Mouse (Mus musculus) CD8-positive naive resting alpha-beta T cell, adult 2 months (primary cell): ENCODE results near the gene Kdm2b.

Source experiments
- DNase-seq, 2 experiments: peaks; one replicate each; pipeline ENCODE4 v3.0.0; 2022; ENCODE audit warnings: low read depth in 2 of 2, low spot score in 2 of 2

The Kdm2b gene

DNA sequence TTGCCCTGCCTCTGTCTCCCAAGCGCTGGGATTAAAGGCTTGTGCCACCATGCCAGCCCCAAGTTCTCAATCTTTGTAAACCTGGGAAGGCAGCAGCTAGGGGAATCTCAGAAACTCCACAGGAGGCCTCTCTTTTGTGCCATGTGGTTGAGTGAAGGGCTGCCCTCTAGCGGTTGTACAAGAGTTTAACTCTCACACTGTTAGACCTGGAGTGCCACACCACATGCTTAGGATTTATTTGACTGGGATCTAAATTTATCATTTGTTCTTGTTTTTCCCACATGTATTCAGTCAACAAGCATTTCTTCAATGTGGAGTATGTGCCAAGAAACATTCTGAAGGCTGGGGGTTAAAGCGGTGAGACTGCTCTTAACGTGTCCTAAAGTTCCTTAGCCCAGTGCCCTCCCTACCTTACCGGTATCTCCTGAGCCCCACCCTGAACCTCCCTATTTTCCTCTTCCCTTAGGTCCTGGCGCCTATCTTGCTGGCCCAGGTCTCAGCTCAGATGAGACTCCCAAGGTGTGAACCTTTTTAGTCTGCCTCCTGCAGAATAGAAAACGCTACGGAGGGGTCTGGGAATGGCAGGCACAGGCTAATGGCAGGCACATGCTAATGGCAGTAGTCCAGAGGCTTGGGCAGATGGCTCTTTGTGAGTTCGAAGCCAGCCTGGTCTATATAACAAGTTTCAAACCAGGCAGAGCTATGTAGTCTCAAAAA, 24.1 kb upstream of the Kdm2b start:
- peak; percentile 55 to 69 for DNase-seq

DNA sequence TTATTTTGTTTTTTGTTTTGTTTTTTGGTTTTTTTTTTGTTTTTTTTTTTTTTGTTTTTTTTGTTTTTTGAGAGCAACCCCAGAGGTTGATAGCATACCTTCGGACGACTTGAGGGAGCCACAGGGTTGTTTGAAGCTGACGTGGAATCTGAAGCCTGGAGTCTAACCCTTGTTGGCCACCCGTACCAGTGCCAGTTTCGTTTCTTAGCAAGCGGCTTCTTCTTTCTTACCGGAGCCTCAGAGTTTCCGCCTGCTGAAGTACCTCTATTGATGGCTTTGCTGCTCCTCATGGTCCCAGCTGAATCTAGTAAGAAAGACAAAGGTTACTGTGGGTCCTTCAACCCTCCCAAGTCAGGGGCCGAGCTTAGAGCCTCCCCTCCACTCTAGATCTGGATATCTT, 22.1 kb upstream of the Kdm2b start:
- DNase-seq: no peak

DNA sequence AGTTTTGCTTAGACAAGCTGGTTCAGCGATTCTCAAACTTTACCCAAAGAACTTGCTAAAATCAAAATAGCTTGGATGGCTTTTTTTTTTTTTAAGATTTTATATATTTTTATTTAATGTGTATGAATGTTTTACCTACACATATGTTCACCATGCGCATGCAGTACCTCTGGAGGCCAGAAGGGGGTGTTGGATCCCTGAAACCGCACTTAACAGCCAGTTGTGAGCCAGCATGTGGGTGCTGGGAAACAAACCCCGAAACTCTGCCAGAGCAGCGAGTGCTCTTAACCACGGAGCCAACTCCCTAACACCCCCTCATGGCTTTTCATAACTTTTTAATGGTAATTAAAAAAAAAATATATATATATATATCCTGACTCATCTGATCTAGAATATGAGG, 21.2 kb upstream of the Kdm2b start:
- peak in 1 of 2 experiments; percentile 34 for DNase-seq

DNA sequence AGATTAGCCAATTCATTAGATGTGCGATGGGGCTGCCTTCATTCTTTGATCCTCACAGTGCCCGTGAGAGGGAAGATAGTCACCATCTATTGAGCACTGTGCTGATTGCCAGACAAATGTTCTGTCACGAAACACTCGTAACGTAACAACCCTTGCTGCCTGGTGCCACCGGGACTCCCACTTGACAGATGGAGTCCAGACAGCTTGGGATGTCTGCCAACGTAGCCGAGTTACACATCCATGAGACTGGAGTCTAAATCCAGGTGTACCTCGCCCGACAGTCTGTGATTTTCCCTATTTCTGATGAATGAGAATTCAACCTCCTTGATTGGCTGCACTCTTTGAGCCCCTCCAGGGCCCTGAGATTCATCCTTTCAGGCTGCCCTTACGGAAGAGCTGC, 20.2 kb upstream of the Kdm2b start:
- no peak for DNase-seq

DNA sequence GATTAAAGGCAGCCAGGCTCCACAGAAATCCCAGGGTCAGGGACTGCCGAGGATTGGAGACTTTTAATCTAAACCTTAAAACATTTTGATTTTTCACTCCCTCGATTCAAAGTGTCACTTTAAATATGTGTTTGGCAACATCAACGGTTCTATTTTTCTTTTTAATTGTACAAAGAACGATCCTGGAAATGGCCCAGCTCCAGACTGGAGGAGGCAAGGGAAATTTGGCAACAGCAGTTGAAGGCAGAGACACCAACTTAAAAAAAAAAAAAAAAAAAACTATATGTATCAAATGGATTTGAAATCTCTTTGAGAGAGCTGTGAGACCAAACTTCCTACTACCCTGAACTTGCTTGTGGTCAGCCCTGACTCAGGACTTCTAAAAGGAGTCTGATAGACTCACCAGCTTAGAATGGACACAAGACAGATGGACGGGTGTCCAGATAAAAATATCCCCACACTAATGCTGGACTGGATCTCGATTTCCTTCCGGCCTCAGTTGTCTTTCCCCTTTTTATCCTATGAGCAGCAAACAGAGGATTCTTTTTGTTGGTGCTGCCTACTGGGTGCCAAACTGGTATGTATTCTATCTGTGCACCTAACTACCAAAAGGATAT, 19.4 kb upstream of the Kdm2b start:
- no peak for DNase-seq

DNA sequence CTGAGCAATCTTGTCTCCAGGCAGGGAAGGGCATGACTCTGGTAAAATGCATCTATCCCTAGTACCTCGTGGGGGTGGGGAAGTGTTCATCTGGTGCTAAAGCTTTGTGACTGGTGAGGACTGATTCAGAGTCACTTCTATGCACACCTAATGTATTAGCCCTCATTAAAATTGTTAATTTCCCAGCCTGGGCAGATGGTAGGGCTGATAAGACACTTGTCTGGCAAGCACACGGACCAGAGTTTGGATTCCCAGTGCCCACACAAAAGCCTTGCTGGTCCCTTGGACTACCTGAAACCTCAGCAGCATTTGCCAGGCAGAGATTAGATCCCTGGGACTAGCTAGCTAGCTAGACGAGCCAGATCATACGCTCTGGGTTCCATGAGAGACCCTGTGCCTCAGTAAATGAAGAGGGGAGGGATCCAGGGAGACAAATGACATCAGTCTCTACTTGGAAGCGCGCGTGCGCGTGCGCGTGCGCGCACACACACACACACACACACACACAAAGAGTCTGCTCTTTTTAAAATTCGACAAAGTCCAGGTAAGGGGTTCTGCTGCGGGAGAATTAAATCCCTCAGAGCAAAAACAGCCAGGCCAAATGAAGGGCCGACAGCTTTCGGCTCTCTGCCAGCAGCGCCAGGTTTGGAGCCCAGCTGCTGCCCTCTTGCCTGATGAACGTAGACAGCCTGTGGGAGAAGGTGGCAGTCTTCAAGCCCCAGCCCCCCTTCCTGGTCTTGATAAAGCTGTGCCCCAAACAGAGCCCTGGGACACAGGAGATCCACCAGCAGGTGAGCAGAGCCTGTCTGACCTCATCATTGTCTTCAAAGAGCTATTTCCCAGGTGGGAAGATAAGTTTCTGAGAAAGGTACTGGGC, 16.3 kb upstream of the Kdm2b start:
- DNase-seq: no peak

DNA sequence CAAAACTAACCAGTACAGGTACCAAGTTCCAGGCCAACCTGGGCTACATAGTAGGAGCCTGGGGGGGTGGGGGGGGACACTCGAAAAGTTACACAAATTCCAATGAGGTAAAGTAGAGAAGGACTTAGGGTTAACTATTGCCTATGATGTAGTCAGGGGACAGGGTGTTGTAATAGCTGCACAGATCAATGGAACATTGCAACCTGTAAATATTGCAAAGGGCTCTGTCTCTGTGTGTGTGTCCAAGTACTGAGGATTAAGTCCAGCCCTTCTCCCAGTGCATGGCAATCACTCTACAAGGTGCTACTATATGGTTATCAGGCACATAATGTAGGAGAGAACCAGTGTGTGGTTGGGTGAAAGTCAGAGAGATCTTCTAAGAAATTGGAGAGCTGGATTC, 11.3 kb upstream of the Kdm2b start:
- no peak for DNase-seq

DNA sequence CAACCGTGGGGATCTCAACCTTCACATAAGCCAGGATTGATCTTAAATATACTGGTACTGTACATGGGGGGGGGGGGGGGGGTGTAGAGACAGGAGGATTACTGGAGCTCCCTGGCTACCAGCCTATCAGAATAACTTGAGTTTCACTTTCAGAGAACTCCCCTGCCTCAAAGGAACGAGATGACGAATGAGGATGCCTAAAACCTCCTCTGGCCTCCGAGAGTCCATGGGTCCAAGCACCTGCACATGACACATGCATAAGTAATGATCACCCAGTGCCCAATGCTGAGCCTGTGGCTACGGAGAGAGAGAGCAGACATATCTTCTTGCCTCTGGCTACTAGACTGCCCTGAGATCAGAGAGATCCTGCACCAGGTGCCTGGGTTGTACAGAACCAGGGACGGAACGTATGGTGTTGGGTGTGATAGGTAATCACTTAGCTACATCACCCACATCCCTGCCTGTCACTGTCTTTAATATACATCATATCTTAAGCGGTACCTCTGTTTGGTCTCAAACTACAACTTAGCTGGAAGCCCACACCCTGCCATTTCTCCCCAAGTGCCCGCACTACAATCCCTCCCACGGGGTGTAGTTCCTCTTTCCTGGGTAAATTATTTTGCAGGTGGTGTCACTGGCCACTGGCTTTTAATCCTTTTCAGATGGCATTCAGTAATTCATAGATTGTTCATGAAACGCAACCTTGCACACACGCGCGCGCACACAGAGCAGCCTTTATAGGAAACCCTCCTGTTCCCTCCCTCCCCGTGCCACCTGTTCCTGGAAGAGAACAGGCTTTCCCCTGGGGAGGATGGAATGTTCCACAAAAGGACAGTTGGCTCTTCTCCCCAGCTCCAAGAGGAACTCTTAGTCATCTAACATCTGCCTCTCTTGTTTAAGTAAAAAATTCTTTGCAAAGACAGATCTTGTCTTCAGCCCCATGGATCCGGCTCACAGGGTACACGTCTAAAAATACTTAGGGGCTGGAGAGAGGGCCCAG, 7.9 kb upstream of the Kdm2b start:
- DNase-seq: no peak

DNA sequence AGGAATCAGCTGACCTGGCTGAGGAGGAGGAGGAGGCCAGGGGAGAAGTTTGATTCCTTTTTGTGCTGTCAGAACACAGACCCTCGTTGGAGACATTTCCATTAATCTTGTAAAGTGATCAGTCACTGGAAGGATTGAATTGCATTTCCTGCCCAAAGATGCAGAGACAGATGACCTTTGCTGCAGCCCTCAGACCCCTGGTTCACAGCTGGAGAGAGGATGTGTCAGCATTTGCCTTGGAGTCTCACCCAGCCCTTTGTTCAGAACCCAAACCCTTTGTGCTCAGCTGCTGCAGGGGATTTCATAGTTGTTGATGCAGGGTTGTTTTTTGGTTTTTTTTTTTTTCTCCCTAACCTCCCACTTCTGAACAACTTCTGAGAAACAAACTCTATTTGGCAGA, 5.3 kb upstream of the Kdm2b start:
- no peak for DNase-seq

DNA sequence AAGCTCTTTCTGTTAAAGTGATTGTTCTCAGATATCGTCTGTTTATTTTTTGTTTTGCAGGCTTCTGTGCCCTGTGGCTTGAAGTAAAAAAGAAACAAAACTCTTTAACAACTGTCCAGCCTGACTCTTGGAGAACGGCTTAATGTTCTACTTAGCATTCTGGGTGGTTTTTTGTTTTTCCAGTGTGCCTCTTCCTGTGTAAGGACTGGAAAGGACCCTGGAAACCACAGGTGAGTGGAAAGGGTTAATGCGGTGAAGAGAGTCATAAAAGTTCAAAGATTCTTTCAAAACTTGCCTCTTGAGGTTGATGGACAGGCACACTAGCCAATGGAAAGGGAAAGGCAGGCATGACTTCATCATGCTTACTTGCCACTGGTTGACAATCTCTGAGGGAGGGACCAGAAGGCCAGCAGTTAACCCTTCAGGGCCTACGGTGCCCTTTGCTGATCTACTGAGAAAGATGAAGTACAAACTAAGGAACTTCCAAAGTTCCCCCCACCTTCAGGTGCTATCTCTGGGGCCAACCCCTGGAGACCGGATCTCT, 4.8 kb upstream of the Kdm2b start:
- peak; percentile 83 to 94 for DNase-seq

DNA sequence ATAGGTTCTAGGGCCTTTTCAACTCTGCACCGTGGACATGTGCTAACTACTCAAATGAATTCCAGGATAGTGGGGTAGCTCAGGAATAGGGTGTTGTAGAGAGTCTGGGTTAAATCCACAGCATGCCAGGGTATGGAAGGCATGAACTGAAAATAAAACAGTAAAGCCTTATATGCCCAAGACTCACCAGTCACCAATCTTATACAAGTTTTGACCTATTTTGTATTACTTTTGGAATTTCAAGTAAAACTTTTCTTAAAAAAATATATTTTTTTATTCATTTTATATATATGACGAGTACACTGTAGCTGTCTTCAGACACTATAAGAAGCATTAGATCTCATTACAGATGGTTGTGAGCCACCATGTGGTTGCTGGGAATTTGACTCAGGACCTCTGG, 4.2 kb upstream of the Kdm2b start:
- DNase-seq: no peak

DNA sequence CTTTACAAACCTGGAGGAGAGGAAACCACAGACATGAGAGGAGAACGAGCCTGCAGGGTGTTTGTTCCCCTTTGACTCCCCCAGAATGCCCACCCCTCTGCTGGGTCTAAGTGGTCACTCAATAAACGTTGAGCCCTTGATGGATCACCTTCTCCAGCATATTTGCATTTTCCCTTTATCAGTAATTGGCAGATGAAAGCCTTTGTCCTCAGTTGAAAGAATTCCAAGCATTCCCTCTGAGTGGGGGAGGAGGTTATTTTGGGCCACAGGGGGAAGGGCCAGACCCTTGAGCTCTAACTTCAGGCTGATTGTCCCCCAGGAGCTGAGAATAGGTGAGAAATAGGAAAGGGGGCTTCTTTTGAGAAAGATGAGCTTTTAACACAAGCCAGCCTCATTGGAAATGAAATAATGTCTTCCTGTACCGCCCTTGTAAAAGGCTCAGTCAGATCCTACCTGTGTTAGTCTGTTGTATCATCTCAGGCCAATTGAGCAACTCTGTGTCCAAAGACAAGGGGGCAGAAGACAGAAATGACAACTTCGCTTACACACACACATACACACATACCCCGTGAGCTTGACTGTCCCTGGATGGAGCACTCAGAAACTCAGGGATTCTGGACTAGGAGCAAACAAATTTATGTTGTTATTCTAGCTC, 1.9 kb upstream of the Kdm2b start:
- no peak for DNase-seq

DNA sequence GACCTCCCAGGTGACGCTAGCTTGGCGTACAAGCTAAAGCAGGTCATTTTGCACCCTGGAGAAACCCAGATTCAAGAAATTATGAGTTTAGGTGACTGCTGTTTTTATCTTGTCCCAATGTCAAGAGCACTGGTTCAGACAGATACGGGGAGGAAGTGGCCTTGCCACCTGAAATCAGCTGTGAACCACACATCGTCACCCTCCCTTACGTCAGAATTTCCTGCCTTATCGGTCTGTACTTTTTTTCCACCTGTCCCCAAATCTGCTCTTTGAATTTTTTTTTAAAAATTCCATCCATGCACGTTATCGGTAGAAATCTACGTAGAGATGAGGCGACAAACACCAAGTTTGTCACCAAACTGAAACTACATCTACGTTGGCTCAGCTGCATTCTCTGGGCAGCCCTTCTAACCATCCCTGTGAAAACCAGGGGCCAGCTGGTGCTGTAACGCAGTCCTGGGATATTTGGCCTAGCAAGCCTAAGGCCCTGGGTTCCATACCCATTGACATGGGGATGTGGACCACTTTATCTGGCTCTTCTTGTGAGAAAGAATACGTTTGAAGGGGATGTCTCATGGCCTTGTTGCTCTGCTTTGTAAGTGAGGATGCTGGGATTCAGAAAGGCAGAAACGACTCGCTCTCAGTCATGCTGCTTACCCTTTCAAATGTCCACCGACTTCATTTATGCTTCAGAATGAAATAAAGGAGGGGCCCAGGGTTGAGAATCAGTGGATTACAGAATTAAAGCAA, 963 bp upstream of the Kdm2b start:
- DNase-seq: peak; percentile 91 to 92

DNA sequence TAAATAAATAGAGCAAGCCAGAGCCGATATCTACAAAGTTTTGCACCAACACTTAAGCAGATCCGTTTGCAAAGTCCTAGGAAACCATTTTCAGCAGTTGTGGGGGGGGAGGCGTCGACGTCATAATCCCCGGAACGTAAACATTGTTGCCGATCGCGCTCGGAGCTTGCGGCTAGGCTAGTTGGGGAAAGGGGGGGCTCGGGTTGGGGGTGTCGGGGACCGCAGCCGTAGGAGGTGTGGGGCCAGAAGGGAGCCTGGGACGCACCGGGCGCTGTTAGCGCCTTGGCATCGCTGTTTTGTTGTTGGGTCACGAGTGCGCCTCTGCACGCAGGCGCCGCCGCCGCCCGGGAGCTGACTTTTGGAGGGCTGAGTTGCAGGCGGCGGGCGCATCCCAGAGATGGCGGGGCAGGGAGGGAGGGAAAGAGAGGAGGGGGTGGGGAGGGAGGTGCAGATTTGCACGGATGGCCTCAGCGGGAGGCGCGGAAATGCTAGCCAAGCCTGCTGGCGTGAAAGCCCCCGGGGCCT, 560 bp downstream of the Kdm2b start:
- peak; percentile 90 to 91 for DNase-seq

DNA sequence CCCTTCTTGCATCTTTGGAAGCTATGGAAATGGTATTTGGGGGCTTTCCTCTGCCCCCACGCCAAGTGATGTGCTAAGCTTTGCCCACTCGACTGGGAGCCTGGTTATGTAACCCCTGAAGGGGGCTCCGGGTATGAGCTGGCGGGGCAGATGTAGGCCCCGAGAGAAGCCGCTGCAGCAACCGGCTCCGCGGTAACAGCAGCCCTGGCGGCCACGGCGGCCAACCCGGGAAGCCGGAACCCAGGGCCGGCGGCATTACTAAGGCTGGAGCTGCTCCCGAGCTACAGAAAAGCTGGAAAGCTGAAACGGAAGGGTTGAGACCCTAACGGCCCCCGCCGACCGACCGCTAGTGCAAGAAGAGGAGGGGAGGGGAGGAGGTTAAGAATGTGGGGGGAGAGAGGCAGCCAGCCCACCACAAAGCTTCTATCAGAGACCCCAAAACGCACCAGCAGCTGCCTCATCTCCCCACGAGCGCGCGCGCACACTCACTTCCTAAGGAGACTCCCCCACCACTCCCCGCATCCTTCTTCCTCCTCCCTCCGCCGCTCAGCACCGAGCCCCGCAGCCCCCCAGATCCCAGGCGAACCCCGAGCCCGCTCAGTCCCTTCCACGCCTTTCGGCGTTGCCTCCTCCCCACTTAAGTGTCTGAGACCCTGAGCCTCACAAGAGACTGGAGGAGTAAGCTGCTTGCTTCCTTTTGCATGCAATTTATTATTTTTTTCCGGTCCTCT, 1.4 kb downstream of the Kdm2b start:
- peak; percentile 57 to 63 for DNase-seq

DNA sequence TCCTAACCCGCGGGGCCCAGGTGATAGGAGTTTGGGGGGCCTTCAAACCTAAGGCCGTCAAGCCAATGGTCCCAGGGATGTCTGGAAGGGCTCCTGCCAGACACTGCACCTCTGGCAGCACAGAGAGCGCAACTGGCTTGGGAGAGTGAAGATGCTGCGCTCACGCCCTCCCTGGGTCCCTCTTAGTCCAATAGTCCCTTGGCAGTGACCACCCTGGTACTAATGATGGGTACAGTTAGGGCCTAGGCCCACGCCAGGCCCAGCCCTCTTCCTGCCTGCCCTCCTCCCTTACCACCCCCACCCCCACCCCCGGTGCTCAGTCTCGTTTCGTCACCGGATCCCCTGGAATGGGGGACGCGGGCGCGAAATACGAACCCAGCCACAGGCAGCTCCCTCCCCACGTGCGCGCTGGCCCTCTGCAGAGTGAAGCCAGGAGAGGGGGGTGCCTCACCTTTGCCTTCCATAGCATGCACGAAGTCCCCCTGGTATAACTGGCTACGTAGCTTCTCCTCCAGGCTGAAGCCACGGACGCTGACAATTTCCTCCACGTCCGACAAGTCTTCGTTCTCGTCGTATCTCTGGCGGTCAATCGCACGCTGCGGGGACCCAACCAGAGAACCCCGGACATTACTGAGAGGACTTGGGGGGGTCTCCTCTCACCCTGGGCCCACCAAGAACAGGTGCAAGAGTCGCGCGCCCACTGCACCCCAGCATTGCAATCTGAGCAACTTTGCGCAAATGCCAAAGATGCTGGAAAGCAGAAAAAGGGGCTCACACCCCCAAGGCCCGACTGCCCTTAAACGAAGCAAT, 2.2 kb downstream of the Kdm2b start:
- DNase-seq: peak; percentile 19 to 27

DNA sequence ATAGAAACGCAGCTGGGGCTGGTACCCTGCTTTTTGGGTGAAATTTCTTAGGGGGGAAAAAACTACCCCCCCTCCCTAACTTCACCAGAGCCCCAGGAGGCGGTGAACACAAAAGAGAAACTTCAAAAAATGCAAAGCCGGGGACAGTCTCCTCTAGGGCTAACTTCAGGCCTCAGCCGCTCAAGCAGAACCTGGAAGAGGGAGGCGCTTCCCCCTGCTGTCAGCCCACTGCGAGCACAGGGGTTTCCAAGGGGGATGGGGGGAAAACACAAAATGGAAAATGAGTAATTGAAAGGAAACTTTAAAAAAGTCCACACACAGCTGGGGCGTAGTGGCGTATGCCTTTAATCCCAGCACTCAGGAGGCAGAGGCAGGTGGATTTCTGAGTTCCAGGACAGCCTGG, 3.5 kb downstream of the Kdm2b start:
- no peak for DNase-seq

DNA sequence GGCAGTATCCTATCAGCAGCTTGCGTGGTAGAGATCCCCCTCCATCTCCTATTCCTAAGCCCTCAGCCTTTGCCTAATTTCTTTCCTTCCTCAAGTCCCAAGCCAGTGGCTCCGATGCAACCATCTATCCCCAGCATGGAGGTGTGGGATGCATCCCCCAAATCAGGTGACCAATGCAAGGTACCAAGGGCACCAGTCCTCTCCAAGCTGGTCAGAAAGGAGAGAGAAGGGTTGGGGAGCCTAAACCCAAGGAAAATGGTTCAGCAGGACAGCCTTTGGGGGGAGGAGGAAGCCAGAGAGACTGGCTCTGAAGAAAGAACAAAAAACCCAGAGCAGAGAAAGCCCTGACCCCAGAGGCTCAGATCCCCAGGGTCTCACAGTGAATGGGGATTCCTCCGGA, 4.3 kb downstream of the Kdm2b start:
- DNase-seq: no peak
